Mouse (Mus musculus): ENCODE results near the gene Trak1.

DNA sequence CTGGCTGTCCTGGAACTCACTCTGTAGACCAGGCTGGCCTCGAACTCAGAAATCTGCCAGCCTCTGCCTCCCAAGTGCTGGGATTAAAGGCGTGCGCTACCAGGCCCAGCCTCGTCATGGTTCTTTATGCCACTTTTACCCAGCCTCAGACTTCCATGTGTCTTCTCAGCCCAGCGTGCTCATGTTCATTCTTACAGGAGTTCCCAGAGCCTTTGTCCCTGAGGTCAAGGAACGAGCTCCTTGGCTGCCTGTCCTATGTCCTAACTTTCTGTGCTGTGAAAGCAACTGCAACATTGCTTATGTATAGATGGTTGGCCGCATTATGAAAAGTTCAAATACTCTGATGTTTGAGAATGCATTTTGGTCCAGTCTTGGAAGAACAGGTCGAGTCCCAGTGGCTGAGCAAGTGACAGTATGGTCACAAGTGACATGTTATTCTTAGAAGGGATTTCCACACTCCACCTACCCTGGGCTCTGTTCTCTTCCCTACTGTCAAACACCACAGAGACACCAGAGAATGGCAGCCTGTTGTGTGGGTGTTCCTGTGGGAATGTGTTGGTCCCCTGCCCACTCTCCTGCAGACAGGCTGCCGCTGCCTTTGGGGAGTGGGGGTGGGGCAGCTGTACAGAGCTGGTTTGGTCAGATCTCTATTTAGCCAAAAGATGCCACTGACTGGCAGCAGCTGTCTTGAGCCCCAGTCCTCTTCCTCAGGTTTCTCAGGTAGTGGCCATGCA, 90.4 kb downstream of the Trak1 start:
- TF ChIP-seq CTCF (IDR thresholded peaks at IDR 0.05; ENCODE audit: low read depth, low read length) (no peak), EP300 (IDR thresholded peaks at IDR 0.05; ENCODE audit: insufficient read depth, low read depth, low read length) (no peak)

All from ES-Bruce4 (cell line).